Mouse (Mus musculus): Measurements from ENCODE around the gene Plekhs1. TPM values are rescaled to one million over a fixed set of nuclear protein-coding genes. Genes with fewer than 3 reads are reported as not detected.
"Not testable (repeated sequence)": the region's sequence is repeated elsewhere in the genome, so short reads cannot be mapped to it uniquely, and the experiment has no call there.

Plekhs1 gene
- polyA plus RNA-seq, 1 experiment from 2014 or later: 0.06 TPM

- no peak for ATAC-seq
- no peak overlapping the region for H3K4me2 ChIP-seq
- no peak overlapping the region for H3K9ac ChIP-seq
- H3K27me3 ChIP-seq: no peaks in the 10 kb centered on the region
- H3K4me1 ChIP-seq: peaks cover 28% of the 10 kb centered on the region
- no peak overlapping the region for H3K27ac ChIP-seq
- no peak overlapping the region for H3K4me3 ChIP-seq
- WGBS: 86% methylated on average over 7 of the region's 7 CpGs
- H3K9me3 ChIP-seq (replicated peaks): no peaks in the 10 kb centered on the region
- H3K36me3 ChIP-seq (ENCODE audit: poor library complexity, severe bottlenecking): no peaks in the 10 kb centered on the region
Observed at GRCm38 (mm10) chr19:56486926-56487325, 25.5 kb downstream of the Plekhs1 start.

- 95% methylated on average over 2 of the region's 2 CpGs for WGBS
- Histone ChIP-seq H3K36me3 (ENCODE audit: poor library complexity, severe bottlenecking) (no peaks in the 10 kb centered on the region), H3K4me3 (no peak overlapping the region), H3K4me1 (peaks cover 28% of the 10 kb centered on the region), H3K9me3 (replicated peaks) (no peaks in the 10 kb centered on the region), H3K4me2 (no peak overlapping the region), H3K27me3 (no peaks in the 10 kb centered on the region), H3K27ac (no peak overlapping the region), H3K9ac (no peak overlapping the region)
- ATAC-seq: no peak
Observed at GRCm38 (mm10) chr19:56487339-56487738, 25.9 kb downstream of the Plekhs1 start.

GRCm38 (mm10) chr19:56489601-56490000 is 28.2 kb downstream of the Plekhs1 start:
- Histone ChIP-seq H3K4me3 (no peak overlapping the region), H3K27me3 (no peaks in the 10 kb centered on the region), H3K9ac (no peak overlapping the region), H3K4me2 (no peak overlapping the region), H3K36me3 (ENCODE audit: poor library complexity, severe bottlenecking) (no peaks in the 10 kb centered on the region), H3K9me3 (replicated peaks) (no peaks in the 10 kb centered on the region), H3K4me1 (peaks cover 21% of the 10 kb centered on the region), H3K27ac (no peak overlapping the region)
- no peak for ATAC-seq
- WGBS: 88% methylated on average over 6 of the region's 6 CpGs

- not testable (repeated sequence) for ATAC-seq
Observed at GRCm38 (mm10) chr19:56494157-56494556, 32.7 kb downstream of the Plekhs1 start.

GRCm38 (mm10) chr19:56503069-56503468 is 41.6 kb downstream of the Plekhs1 start:
- WGBS: no CpG with 5 or more reads among the region's 5 CpGs
- not testable (repeated sequence) for H3K27me3 ChIP-seq, ATAC-seq

More at GRCm38 (mm10) chr19:56494157-56494556, 32.7 kb downstream of the Plekhs1 start:
- not testable (repeated sequence) for H3K27ac ChIP-seq; H3K27me3 ChIP-seq; H3K4me1 ChIP-seq; H3K4me2 ChIP-seq; H3K9me3 ChIP-seq (replicated peaks); H3K9ac ChIP-seq; H3K36me3 ChIP-seq (ENCODE audit: poor library complexity, severe bottlenecking); H3K4me3 ChIP-seq
- no CpG with 5 or more reads among the region's 2 CpGs for WGBS

GRCm38 (mm10) chr19:56503525-56503924 is 42.1 kb downstream of the Plekhs1 start:
- H3K9ac ChIP-seq; ATAC-seq; H3K27me3 ChIP-seq; H3K27ac ChIP-seq; H3K36me3 ChIP-seq (ENCODE audit: poor library complexity, severe bottlenecking); H3K9me3 ChIP-seq (replicated peaks); H3K4me2 ChIP-seq; H3K4me3 ChIP-seq; H3K4me1 ChIP-seq: not testable (repeated sequence)
- no CpG with 5 or more reads among the region's 5 CpGs for WGBS

More at GRCm38 (mm10) chr19:56503069-56503468, 41.6 kb downstream of the Plekhs1 start:
- not testable (repeated sequence) for H3K36me3 ChIP-seq (ENCODE audit: poor library complexity, severe bottlenecking); H3K9ac ChIP-seq; H3K9me3 ChIP-seq (replicated peaks); H3K4me3 ChIP-seq; H3K4me2 ChIP-seq; H3K4me1 ChIP-seq; H3K27ac ChIP-seq

GRCm38 (mm10) chr19:56511207-56511606 is 49.8 kb downstream of the Plekhs1 start:
- H3K4me2 ChIP-seq; H3K9me3 ChIP-seq (replicated peaks); H3K36me3 ChIP-seq (ENCODE audit: poor library complexity, severe bottlenecking); H3K4me1 ChIP-seq; H3K4me3 ChIP-seq; H3K27ac ChIP-seq; ATAC-seq; H3K9ac ChIP-seq; H3K27me3 ChIP-seq: not testable (repeated sequence)
- WGBS: no CpG with 5 or more reads among the region's 4 CpGs

GRCm38 (mm10) chr19:56513527-56513926 is 52.1 kb downstream of the Plekhs1 start:
- H3K4me3 ChIP-seq; H3K9me3 ChIP-seq (replicated peaks); H3K27ac ChIP-seq; H3K4me1 ChIP-seq; H3K4me2 ChIP-seq; ATAC-seq; H3K27me3 ChIP-seq; H3K9ac ChIP-seq; H3K36me3 ChIP-seq (ENCODE audit: poor library complexity, severe bottlenecking): not testable (repeated sequence)
- WGBS: no CpG with 5 or more reads among the region's 2 CpGs

GRCm38 (mm10) chr19:56519408-56519807 is 58.0 kb downstream of the Plekhs1 start:
- not testable (repeated sequence) for H3K4me1 ChIP-seq, ATAC-seq
- WGBS: no CpG with 5 or more reads among the region's 7 CpGs

GRCm38 (mm10) chr19:56530529-56530928 is 69.1 kb downstream of the Plekhs1 start:
- H3K4me1 ChIP-seq; H3K9ac ChIP-seq; H3K4me3 ChIP-seq; ATAC-seq; H3K4me2 ChIP-seq; H3K9me3 ChIP-seq (replicated peaks); H3K27ac ChIP-seq; H3K27me3 ChIP-seq: not testable (repeated sequence)
- no CpG with 5 or more reads among the region's 11 CpGs for WGBS
- peaks cover 13% of the 10 kb centered on the region for H3K36me3 ChIP-seq (ENCODE audit: poor library complexity, severe bottlenecking)

More at GRCm38 (mm10) chr19:56519408-56519807, 58.0 kb downstream of the Plekhs1 start:
- H3K4me2 ChIP-seq; H3K27me3 ChIP-seq; H3K9ac ChIP-seq; H3K27ac ChIP-seq; H3K9me3 ChIP-seq (replicated peaks); H3K4me3 ChIP-seq; H3K36me3 ChIP-seq (ENCODE audit: poor library complexity, severe bottlenecking): not testable (repeated sequence)

- Histone ChIP-seq H3K4me3 (no peak overlapping the region), H3K4me1 (no peaks in the 10 kb centered on the region), H3K27me3 (no peaks in the 10 kb centered on the region), H3K36me3 (ENCODE audit: poor library complexity, severe bottlenecking) (peaks cover 19% of the 10 kb centered on the region), H3K4me2 (no peak overlapping the region), H3K9ac (no peak overlapping the region), H3K9me3 (replicated peaks) (no peaks in the 10 kb centered on the region), H3K27ac (no peak overlapping the region)
- no peak for ATAC-seq
- WGBS: 95% methylated on average over 12 of the region's 12 CpGs
Observed at GRCm38 (mm10) chr19:56531251-56531650, 69.8 kb downstream of the Plekhs1 start.

- H3K9ac ChIP-seq: no peak overlapping the region
- H3K27ac ChIP-seq: no peak overlapping the region
- ATAC-seq: no peak
- no peaks in the 10 kb centered on the region for H3K9me3 ChIP-seq (replicated peaks)
- peaks cover 26% of the 10 kb centered on the region for H3K36me3 ChIP-seq (ENCODE audit: poor library complexity, severe bottlenecking)
- H3K4me3 ChIP-seq: no peak overlapping the region
- H3K4me1 ChIP-seq: no peaks in the 10 kb centered on the region
- no peaks in the 10 kb centered on the region for H3K27me3 ChIP-seq
- 93% methylated on average over 14 of the region's 14 CpGs for WGBS
- H3K4me2 ChIP-seq: no peak overlapping the region
Observed at GRCm38 (mm10) chr19:56533291-56534071, 72.0 kb downstream of the Plekhs1 start.

GRCm38 (mm10) chr19:56534337-56534736 is 72.9 kb downstream of the Plekhs1 start:
- WGBS: 88% methylated on average over 3 of the region's 3 CpGs

More at GRCm38 (mm10) chr19:56534337-56534736, 72.9 kb downstream of the Plekhs1 start:
- Histone ChIP-seq H3K27me3 (no peaks in the 10 kb centered on the region), H3K4me1 (no peaks in the 10 kb centered on the region), H3K36me3 (ENCODE audit: poor library complexity, severe bottlenecking) (peaks cover 26% of the 10 kb centered on the region), H3K27ac (no peak overlapping the region), H3K9me3 (replicated peaks) (no peaks in the 10 kb centered on the region), H3K9ac (no peak overlapping the region), H3K4me2 (no peak overlapping the region), H3K4me3 (no peak overlapping the region)
- ATAC-seq: no peak
